ENCODE assay signal across 18 mouse cellular contexts in the genomic region with DNA sequence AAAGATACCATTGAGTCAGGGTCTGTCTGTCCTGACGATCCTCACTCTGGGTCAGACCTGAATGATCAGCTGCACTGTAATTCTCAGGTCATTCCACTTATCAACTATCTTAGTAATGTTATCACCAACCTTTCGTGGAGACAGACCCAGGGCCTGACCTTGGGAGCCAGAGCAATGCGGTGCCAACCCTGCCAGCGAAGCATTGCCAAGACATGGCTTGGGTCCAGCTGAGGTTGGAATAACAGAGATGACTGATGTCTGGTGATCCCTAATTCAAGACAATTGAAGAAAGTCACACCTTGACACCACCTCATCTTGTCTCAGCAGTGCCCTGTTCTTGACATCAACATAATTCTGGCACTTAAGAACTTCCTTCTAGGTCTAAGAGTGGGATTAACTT. TPM values are rescaled to one million over a fixed set of nuclear protein-coding genes. Genes with fewer than 3 reads are reported as not detected.
A peak's percentile ranks its signal among the peaks of the same experiment; 100 is the strongest.
DNase-seq lines count a peak whose midpoint lies in the region; ATAC-seq lines count a peak whose summit lies in the region.
"Had no signal": no experiment of that assay in that cellular context is flagged by ENCODE, and none has a peak within 500 bp of the region (broad histone marks: within the 10 kb centered on the region; RNA-seq: fewer than 3 reads in every experiment).

No protein-coding gene starts in this region.

- no peak overlapping the region for H3K4me3 ChIP-seq in intestine, embryonic 14.5 days (ENCODE audit: low read depth, low read length)
- H3K4me3 ChIP-seq in intestine, embryonic 16.5 days (ENCODE audit: low read length): no peak overlapping the region
- H3K4me3 ChIP-seq in brown adipose tissue, adult 24 weeks (ENCODE audit: insufficient read depth, low read depth, low read length): no peak overlapping the region
- H3K4me3 ChIP-seq: embryonic facial prominence, embryonic 10.5 days; forebrain, embryonic 13.5 days; limb, embryonic 13.5 days; liver, embryonic 15.5 days had no signal

- H3K4me1 ChIP-seq in intestine, embryonic 14.5 days (replicated peaks; ENCODE audit: control insufficient read depth, insufficient read depth, low read length): peaks cover 12% of the 10 kb centered on the region
- H3K4me1 ChIP-seq in intestine, embryonic 16.5 days (ENCODE audit: control insufficient read depth, insufficient read depth, low read length): peaks cover 13% of the 10 kb centered on the region
- H3K4me1 ChIP-seq in brown adipose tissue, adult 24 weeks (ENCODE audit: control insufficient read depth, insufficient read depth, insufficient read length, low read length): peaks cover 10% of the 10 kb centered on the region

- H3K27me3 ChIP-seq in intestine, embryonic 14.5 days (replicated peaks; ENCODE audit: control insufficient read depth, insufficient read depth, low read length): no peaks in the 10 kb centered on the region
- H3K27me3 ChIP-seq in intestine, embryonic 16.5 days (replicated peaks; ENCODE audit: control insufficient read depth, insufficient read depth, low read length): no peaks in the 10 kb centered on the region
- H3K27me3 ChIP-seq: forebrain, embryonic 13.5 days; limb, embryonic 13.5 days; liver, embryonic 15.5 days had no signal

- H3K27ac ChIP-seq in intestine, embryonic 14.5 days (ENCODE audit: low read depth): no peak overlapping the region
- no peak overlapping the region for H3K27ac ChIP-seq in intestine, embryonic 16.5 days (ENCODE audit: low read length)
- H3K27ac ChIP-seq in brown adipose tissue, adult 24 weeks (replicated peaks; ENCODE audit: low read depth, low read length): 0 out of 2 replicates have a peak overlapping the region, but pooled peaks have one; percentile 15
- H3K27ac ChIP-seq: embryonic facial prominence, embryonic 10.5 days; forebrain, embryonic 13.5 days; limb, embryonic 13.5 days; liver, embryonic 15.5 days had no signal

- peak; percentile 44 to 49 for DNase-seq in cerebellum, postnatal 36 days
- DNase-seq in cerebellum, adult 9-11 months: no peak
- peak; percentile 34 for DNase-seq in intestine, embryonic 14.5 days (ENCODE audit: low spot score)
- peak; percentile 50 for DNase-seq in ovary, postnatal 36 days (ENCODE audit: low spot score)
- no peak for DNase-seq in ovary, postnatal 10 days (ENCODE audit: low spot score)
- no peak for DNase-seq in thymus, postnatal 0 days (ENCODE audit: low spot score)
- DNase-seq: B cell, adult 2 months; gastrocnemius, postnatal 10 days; kidney, postnatal 4 days; thymus, postnatal 36 days had no signal

- no peaks in the 10 kb centered on the region for H3K9me3 ChIP-seq in intestine, embryonic 14.5 days (ENCODE audit: control insufficient read depth, low read length)
- H3K9me3 ChIP-seq in intestine, embryonic 16.5 days (ENCODE audit: control insufficient read depth, low read length): no peaks in the 10 kb centered on the region
- H3K9me3 ChIP-seq: embryonic facial prominence, embryonic 10.5 days; forebrain, embryonic 13.5 days; limb, embryonic 13.5 days; liver, embryonic 15.5 days had no signal

- H3K9ac ChIP-seq in intestine, embryonic 14.5 days (ENCODE audit: low read length): no peak overlapping the region
- H3K9ac ChIP-seq in intestine, embryonic 16.5 days (ENCODE audit: low read depth, low read length): no peak overlapping the region
- H3K9ac ChIP-seq: forebrain, embryonic 13.5 days; limb, embryonic 13.5 days; liver, embryonic 15.5 days had no signal

- no peak overlapping the region for H3K4me2 ChIP-seq in intestine, embryonic 14.5 days (ENCODE audit: low read length)
- H3K4me2 ChIP-seq in intestine, embryonic 16.5 days (ENCODE audit: low read depth, low read length): no peak overlapping the region
- H3K4me2 ChIP-seq: forebrain, embryonic 13.5 days; limb, embryonic 13.5 days; liver, embryonic 15.5 days; midbrain, embryonic 11.5 days had no signal

- 80% methylated on average over 4 of the region's 4 CpGs for WGBS in intestine, embryonic 14.5 days
- WGBS in intestine, embryonic 16.5 days: 79% methylated on average over 4 of the region's 4 CpGs

- no peak for ATAC-seq in intestine, embryonic 14.5 days (replicated peaks; ENCODE audit: low FRiP score, low TSS enrichment, low read depth)
- ATAC-seq in intestine, embryonic 16.5 days: no peak
- ATAC-seq: forebrain, embryonic 13.5 days; hindbrain, embryonic 16.5 days had no signal

- H3K36me3 ChIP-seq in intestine, embryonic 14.5 days (ENCODE audit: control insufficient read depth, insufficient read depth, low read length): no peaks in the 10 kb centered on the region
- H3K36me3 ChIP-seq in intestine, embryonic 16.5 days (ENCODE audit: control insufficient read depth, insufficient read depth, low read length): no peaks in the 10 kb centered on the region
- H3K36me3 ChIP-seq: embryonic facial prominence, embryonic 10.5 days; limb, embryonic 13.5 days; liver, embryonic 15.5 days had no signal

RNA-seq across cellular contexts. Expression of a gene that starts 24.3 kb away (rescaled TPM):
- 123 and 130 TPM in 2 replicates for polyA plus RNA-seq in intestine, embryonic 14.5 days (2014; fragmentation: Nextera tagmentation; extraction: Ambion mirVana)
- polyA plus RNA-seq in intestine, embryonic 16.5 days (2015; fragmentation: Nextera tagmentation; extraction: Ambion mirVana): 81.6 and 82.4 TPM in 2 replicates
- 39.4 and 73.7 TPM in 2 replicates for polyA plus RNA-seq in brown adipose tissue, adult 24 weeks (2012; ENCODE audit: insufficient read depth, insufficient read length, missing spikeins)
- 153 and 155 TPM in 2 replicates for polyA plus RNA-seq in thymus, postnatal 0 days (2015; fragmentation: Nextera tagmentation; extraction: Ambion mirVana)

Comparison
In these comparisons a context has a peak if more than half of its experiments do, and no peak if none do; other contexts are left out.
1. DNase-seq: peak in cerebellum, postnatal 36 days (2 of 2), intestine, embryonic 14.5 days (single experiment) and ovary, postnatal 36 days (single experiment); none in cerebellum, adult 9-11 months (single experiment), ovary, postnatal 10 days (single experiment) and thymus, postnatal 0 days (single experiment).